Mouse (Mus musculus): Measurements from ENCODE around the gene Cpne7.

Gene Cpne7

GRCm38 (mm10) chr8:123117744-123118143, 570 bp downstream of the Cpne7 start:
- no peak for DNase-seq

- no peak for DNase-seq
Observed at GRCm38 (mm10) chr8:123122059-123122458, 4.9 kb downstream of the Cpne7 start.

- DNase-seq, result no peak
Observed at GRCm38 (mm10) chr8:123122670-123123069, 5.5 kb downstream of the Cpne7 start.

- DNase-seq, result no peak
Observed at GRCm38 (mm10) chr8:123126193-123126816, 9.1 kb downstream of the Cpne7 start.

- DNase-seq, result no peak
Observed at GRCm38 (mm10) chr8:123131041-123131440, 13.9 kb downstream of the Cpne7 start.

- DNase-seq, result no peak
Observed at GRCm38 (mm10) chr8:123132953-123133352, 15.8 kb downstream of the Cpne7 start.

GRCm38 (mm10) chr8:123134149-123134713, 17.1 kb downstream of the Cpne7 start:
- no peak for DNase-seq

- no peak for DNase-seq
Observed at GRCm38 (mm10) chr8:123135406-123135805, 18.2 kb downstream of the Cpne7 start.

GRCm38 (mm10) chr8:123135806-123136205, 18.6 kb downstream of the Cpne7 start:
- DNase-seq, result no peak

- DNase-seq, result no peak
Observed at GRCm38 (mm10) chr8:123136287-123136686, 19.1 kb downstream of the Cpne7 start.

- DNase-seq, result peak; percentile 73
Observed at GRCm38 (mm10) chr8:123137645-123138077, 20.5 kb downstream of the Cpne7 start.

- no peak for DNase-seq
Observed at GRCm38 (mm10) chr8:123138741-123139140, 21.6 kb downstream of the Cpne7 start.

GRCm38 (mm10) chr8:123141741-123142462, 24.7 kb downstream of the Cpne7 start:
- peak; percentile 79 for DNase-seq

- DNase-seq, result no peak
Observed at GRCm38 (mm10) chr8:123145279-123145678, 28.1 kb downstream of the Cpne7 start.

GRCm38 (mm10) chr8:123146390-123146789, 29.2 kb downstream of the Cpne7 start:
- no peak for DNase-seq

GRCm38 (mm10) chr8:123150737-123151171, 33.6 kb downstream of the Cpne7 start:
- peak; percentile 48 for DNase-seq

GRCm38 (mm10) chr8:123155177-123155576, 38.0 kb downstream of the Cpne7 start:
- no peak for DNase-seq

GRCm38 (mm10) chr8:123156070-123156773, 39.0 kb downstream of the Cpne7 start:
- no peak for DNase-seq

GRCm38 (mm10) chr8:123157888-123158465, 40.8 kb downstream of the Cpne7 start, which contains the start of gene Sult5a1:
Sult5a1 (minus strand) TSS chr8:123158315.
- no peak for DNase-seq

- no peak for DNase-seq
Observed at GRCm38 (mm10) chr8:123181391-123181790, 64.2 kb downstream of the Cpne7 start.

Data from right cerebral cortex, adult 18-20 months (tissue).